Mouse (Mus musculus) midbrain, embryonic 14.5 days (tissue): ENCODE data around the gene Pnkd. TPM values are rescaled to one million over a fixed set of nuclear protein-coding genes. Genes with fewer than 3 reads are reported as not detected.

Experiments used
- ATAC-seq: fragments of 200-750 bp; cut with Nextera tagmentation; 2 replicates; pipeline ENCODE4 v1.8.0; 2017; ENCODE audit warnings: moderate number of reproducible peaks, moderate library complexity; ENCODE audit not compliant: low FRiP score, low TSS enrichment
- DNase-seq: peaks from one replicate; pipeline ENCODE4 v3.0.0-alpha.2; 2015
- H3K27ac ChIP-seq: fragments of 300-500 bp; sonication (generic); replicated peaks from 2 replicates; pipeline ENCODE4 v1.5.1; 2014; ENCODE audit warnings: mild to moderate bottlenecking, low read depth, low read length, moderate library complexity
- H3K27me3 ChIP-seq: fragments of 300-500 bp; sonication (generic); 2 replicates; pipeline ENCODE4 v1.6.1; 2014; ENCODE audit warnings: low read length, control low read depth, mixed read lengths; ENCODE audit not compliant: control insufficient read depth, insufficient read depth
- H3K36me3 ChIP-seq: fragments of 300-500 bp; sonication (generic); 2 replicates; pipeline ENCODE4 v1.6.1; 2014; ENCODE audit warnings: low read length, control low read depth; ENCODE audit not compliant: control insufficient read depth, insufficient read depth
- H3K4me1 ChIP-seq: fragments of 300-500 bp; sonication (generic); 2 replicates; pipeline ENCODE4 v1.6.1; 2014; ENCODE audit warnings: mild to moderate bottlenecking, antibody characterized with exemption, low read length, control low read depth; ENCODE audit not compliant: control insufficient read depth, insufficient read depth
- H3K4me2 ChIP-seq: fragments of 300-500 bp; sonication (generic); 2 replicates; pipeline ENCODE4 v1.6.1; 2014; ENCODE audit warnings: mild to moderate bottlenecking, low read length, moderate library complexity
- H3K4me3 ChIP-seq: fragments of 300-500 bp; sonication (generic); replicated peaks from 2 replicates; pipeline ENCODE4 v1.5.1; 2014; ENCODE audit warnings: low read depth, low read length
- H3K9ac ChIP-seq: fragments of 300-500 bp; sonication (generic); replicated peaks from 2 replicates; pipeline ENCODE4 v1.6.1; 2014; ENCODE audit warnings: mild to moderate bottlenecking, low read length, moderate library complexity
- H3K9me3 ChIP-seq: fragments of 300-500 bp; sonication (generic); 2 replicates; pipeline ENCODE4 v1.6.1; 2016; ENCODE audit warnings: low read length, control low read depth, mixed read lengths; ENCODE audit not compliant: control insufficient read depth
- WGBS: fragments of 180-500 bp; shearing (Covaris S2); extraction: QIAGEN DNeasy Blood & Tissue Kit; methylation state at CpG from one replicate; pipeline ENCODE4 v1.1.7; 2014; 5-methylcytosine and 5-hydroxymethylcytosine counted together
- polyA plus RNA-seq: library from polyadenylated mRNA; unstranded; fragments of >200 nt; fragmentation: Nextera tagmentation; extraction: Ambion mirVana; gene quantifications from 2 replicates; pipeline ENCODE4 v1.2.1, GENCODE M21; 2014

Gene Pnkd
- polyA plus RNA-seq, 1 experiment from 2014 or later, result 99.0 TPM

DNA sequence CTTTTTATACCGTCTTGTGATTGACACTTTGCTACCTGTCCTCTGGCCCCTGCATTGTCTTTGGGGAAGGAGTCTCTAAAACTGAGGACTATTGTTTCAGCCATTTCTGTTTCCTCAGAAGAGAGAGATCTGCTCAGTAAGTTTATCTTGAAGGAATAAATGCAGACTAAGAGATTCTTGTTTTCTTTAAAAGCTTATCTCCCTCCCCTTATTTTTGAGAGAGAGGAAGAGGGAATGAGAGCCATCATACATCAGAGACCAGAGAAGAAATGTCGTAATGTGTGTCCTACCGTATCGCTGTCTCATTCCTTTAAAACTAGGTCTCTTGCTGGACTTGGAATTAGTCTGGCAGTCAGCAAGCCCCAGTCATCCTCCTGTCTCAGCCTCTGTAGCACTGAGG lies 43.9 kb upstream of the Pnkd start:
- Histone ChIP-seq H3K4me3 (no peak overlapping the region), H3K27ac (no peak overlapping the region), H3K4me1 (peaks cover 27% of the 10 kb centered on the region), H3K9me3 (no peaks in the 10 kb centered on the region), H3K36me3 (no peaks in the 10 kb centered on the region), H3K4me2 (no peak overlapping the region), H3K9ac (no peak overlapping the region), H3K27me3 (no peaks in the 10 kb centered on the region)
- DNase-seq, result no peak
- no peak for ATAC-seq
- 90% methylated on average over 4 of the region's 4 CpGs for WGBS

DNA sequence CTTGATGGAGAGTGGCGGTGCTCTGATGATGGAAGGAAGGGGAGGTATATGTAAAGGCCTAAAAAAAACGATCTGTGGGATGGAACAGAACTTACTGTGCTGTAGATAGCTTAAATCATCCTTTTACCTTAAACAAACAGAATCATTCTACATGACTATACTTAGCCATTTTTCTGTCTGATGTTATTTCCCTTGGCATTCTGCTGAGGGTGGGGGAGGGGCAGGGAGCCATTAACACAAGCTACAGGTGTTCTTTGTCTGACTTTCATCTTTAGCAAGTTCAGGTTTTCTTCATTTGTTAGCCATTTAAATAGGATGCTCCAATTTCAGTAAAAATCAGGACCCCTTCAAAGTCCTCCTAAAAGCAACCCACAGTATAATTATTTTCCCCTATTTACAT lies 39.2 kb upstream of the Pnkd start:
- Histone ChIP-seq H3K27ac (no peak overlapping the region), H3K4me1 (no peaks in the 10 kb centered on the region), H3K27me3 (no peaks in the 10 kb centered on the region), H3K36me3 (peaks cover 28% of the 10 kb centered on the region), H3K4me2 (no peak overlapping the region), H3K4me3 (no peak overlapping the region), H3K9ac (no peak overlapping the region), H3K9me3 (no peaks in the 10 kb centered on the region)
- 88% methylated on average over 2 of the region's 2 CpGs for WGBS
- no peak for ATAC-seq
- DNase-seq, result no peak

DNA sequence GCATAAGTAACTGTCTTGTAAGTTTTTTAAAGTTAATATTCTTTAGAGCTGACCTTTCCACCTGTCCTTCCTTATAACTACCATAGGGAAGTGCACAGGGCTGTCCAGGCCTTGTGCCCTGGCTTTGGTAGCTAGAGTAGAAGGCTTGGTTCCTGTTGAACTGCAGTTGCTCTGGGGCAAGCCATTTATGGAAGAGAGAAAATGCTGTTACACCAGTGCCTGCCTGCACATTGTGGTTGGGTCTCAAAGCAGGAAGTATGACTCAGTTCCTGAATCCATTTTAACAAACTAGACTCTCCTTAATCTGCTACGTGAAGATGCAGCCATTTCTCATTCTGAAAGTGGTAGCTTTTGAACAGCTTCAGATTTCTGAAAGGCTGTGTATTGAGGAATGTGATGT lies 35.9 kb upstream of the Pnkd start:
- Histone ChIP-seq H3K9ac (no peak overlapping the region), H3K36me3 (peaks cover 60% of the 10 kb centered on the region), H3K4me1 (no peaks in the 10 kb centered on the region), H3K9me3 (no peaks in the 10 kb centered on the region), H3K4me2 (no peak overlapping the region), H3K27me3 (no peaks in the 10 kb centered on the region), H3K4me3 (no peak overlapping the region), H3K27ac (no peak overlapping the region)
- no peak for DNase-seq
- no peak for ATAC-seq
- 92% methylated on average over 1 of the region's 1 CpGs for WGBS

DNA sequence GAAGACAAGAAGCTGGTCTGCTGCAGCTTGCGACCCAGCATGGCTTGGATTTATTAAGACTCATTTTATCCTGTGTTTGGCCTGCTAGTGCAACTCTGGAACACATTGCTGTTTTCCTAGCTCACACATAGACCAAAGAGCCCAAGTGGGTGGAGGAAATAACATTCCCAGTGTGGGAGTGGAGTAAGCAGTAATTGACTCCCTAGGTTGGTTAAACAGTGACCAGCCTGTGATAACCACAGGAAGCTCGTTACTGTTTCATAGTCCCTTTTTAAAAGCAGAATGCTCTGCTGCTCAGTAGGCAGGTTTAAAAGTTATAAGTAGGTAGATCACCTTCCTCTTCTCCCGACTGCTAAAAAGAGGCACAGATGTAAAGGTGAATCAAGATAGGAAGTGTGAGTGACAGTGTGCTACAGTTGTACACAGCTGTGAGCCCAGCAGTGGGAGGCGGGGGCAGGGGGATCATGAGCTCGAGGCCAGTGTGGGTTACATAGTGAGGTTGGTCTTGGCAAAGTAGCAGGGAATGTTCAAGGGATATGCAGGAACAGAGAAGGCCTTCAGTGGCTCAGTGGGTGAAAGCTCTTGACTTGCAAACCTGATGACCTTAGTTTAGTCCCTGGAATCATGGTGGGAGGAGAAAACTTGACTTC lies 35.3 kb upstream of the Pnkd start:
- H3K27me3 ChIP-seq, result no peaks in the 10 kb centered on the region
- no peak overlapping the region for H3K9ac ChIP-seq
- peaks cover 65% of the 10 kb centered on the region for H3K36me3 ChIP-seq
- no peak overlapping the region for H3K4me3 ChIP-seq
- no peak for ATAC-seq
- H3K9me3 ChIP-seq, result no peaks in the 10 kb centered on the region
- WGBS, result 91% methylated on average over 5 of the region's 5 CpGs
- no peak for DNase-seq
- H3K4me1 ChIP-seq, result no peaks in the 10 kb centered on the region
- H3K4me2 ChIP-seq, result no peak overlapping the region
- no peak overlapping the region for H3K27ac ChIP-seq

DNA sequence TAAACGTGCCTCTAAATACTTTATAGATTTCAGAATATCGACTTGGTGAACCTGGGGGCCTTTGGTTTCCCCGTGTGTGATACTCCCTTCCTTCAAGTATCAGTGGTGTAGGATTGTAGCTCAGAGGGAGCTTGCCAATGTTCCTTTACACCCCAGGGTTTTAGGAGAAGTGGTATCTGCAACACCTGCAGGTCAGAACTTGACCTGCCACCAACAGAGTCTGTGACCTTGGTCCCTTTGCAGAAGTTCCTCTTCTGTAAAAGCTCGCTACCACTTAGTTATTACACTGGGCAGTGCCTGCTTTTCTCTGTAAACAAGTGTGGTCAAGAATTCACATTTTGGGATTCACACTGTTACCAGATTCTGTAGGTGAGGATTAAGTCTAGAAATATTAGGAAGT lies 34.6 kb upstream of the Pnkd start:
- H3K9ac ChIP-seq, result no peak overlapping the region
- DNase-seq, result no peak
- H3K27ac ChIP-seq, result no peak overlapping the region
- H3K4me3 ChIP-seq, result no peak overlapping the region
- ATAC-seq, result no peak
- H3K36me3 ChIP-seq, result peaks cover 72% of the 10 kb centered on the region
- 95% methylated on average over 4 of the region's 4 CpGs for WGBS
- no peaks in the 10 kb centered on the region for H3K9me3 ChIP-seq
- no peaks in the 10 kb centered on the region for H3K27me3 ChIP-seq
- no peaks in the 10 kb centered on the region for H3K4me1 ChIP-seq
- no peak overlapping the region for H3K4me2 ChIP-seq

DNA sequence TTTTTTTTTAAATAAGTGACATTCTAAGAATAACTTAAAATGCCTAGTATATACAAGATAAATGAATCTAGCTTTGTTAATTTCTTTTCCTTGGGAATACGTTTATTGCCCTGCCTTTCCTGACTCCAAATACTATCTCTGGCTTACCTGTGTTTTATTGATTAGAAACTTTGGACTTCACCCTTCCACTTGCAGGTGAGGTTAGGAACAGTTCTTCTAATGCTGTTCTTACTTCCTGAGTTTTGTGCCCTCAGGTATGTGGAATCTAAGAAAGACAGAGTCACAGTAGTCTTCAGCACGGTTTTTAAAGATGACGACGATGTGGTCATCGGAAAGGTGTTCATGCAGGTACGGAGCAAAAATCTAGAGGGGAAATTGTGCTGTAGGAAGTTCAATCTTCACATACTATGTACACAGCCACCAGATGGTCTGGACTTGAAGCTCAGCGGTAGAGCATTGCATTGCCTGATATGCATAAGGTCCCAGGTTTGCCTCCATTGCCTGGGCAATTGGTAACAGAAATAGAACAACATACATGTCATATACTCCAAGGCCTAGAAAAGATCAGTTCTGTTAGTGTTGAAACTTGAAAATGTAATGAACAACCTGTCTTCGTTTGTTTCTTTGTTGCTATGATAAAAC lies 28.9 kb upstream of the Pnkd start:
- H3K27me3 ChIP-seq, result no peaks in the 10 kb centered on the region
- DNase-seq, result no peak
- no peak overlapping the region for H3K9ac ChIP-seq
- H3K27ac ChIP-seq, result no peak overlapping the region
- no peak overlapping the region for H3K4me2 ChIP-seq
- no peak overlapping the region for H3K4me3 ChIP-seq
- no peak for ATAC-seq
- WGBS, result 96% methylated on average over 8 of the region's 8 CpGs
- H3K9me3 ChIP-seq, result no peaks in the 10 kb centered on the region
- H3K36me3 ChIP-seq, result peaks cover 92% of the 10 kb centered on the region
- no peaks in the 10 kb centered on the region for H3K4me1 ChIP-seq

DNA sequence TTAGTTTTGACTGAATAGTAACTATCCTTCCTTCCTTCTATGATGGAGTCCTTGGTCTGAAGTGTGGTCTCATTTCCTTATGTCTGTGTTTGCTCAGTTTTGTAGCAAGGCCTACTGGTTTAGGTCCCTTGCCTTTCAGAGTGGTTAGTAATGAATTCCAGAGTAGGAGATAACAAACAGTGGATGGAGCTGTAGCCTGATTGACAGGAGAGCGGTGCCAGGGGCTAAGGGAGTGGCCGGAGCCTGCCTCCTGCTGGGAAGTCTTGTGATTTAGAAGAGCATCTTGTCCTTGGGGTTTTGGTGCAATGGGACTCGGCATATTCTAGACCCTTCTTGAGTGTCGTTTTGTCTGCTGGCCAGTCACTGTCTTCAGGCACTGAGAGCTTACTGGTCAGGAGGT lies 27.9 kb upstream of the Pnkd start:
- H3K9ac ChIP-seq, result no peak overlapping the region
- DNase-seq (no peak), ATAC-seq (no peak)
- H3K4me1 ChIP-seq, result no peaks in the 10 kb centered on the region
- H3K4me3 ChIP-seq, result no peak overlapping the region
- no peak overlapping the region for H3K4me2 ChIP-seq
- 69% methylated on average over 4 of the region's 4 CpGs for WGBS
- no peaks in the 10 kb centered on the region for H3K9me3 ChIP-seq
- no peak overlapping the region for H3K27ac ChIP-seq
- H3K27me3 ChIP-seq, result no peaks in the 10 kb centered on the region
- peaks cover 89% of the 10 kb centered on the region for H3K36me3 ChIP-seq

DNA sequence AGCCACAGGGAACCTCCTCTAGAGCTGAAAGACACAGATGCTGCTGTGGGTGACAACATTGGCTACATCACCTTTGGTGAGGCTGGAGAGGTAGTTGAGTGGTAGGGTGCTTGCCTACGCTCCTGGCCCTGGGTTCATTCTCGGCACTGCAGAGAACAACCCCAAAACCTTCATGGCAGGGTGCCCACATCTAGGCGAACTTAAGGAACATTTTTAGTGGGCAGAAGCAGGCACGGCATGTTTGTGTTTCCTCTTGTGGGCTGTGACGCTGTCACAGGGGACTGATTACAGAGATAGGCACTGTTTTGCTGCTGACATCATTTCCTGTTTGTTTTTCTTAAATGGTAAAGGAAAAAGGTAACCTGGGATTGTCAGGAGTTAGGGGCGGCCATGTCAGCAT lies 22.2 kb upstream of the Pnkd start:
- H3K9ac ChIP-seq, result no peak overlapping the region
- H3K4me1 ChIP-seq, result no peaks in the 10 kb centered on the region
- H3K27me3 ChIP-seq, result no peaks in the 10 kb centered on the region
- H3K4me3 ChIP-seq, result no peak overlapping the region
- ATAC-seq, result no peak
- peaks cover 92% of the 10 kb centered on the region for H3K36me3 ChIP-seq
- DNase-seq, result no peak
- H3K4me2 ChIP-seq, result no peak overlapping the region
- 97% methylated on average over 6 of the region's 6 CpGs for WGBS
- no peak overlapping the region for H3K27ac ChIP-seq
- H3K9me3 ChIP-seq, result no peaks in the 10 kb centered on the region

DNA sequence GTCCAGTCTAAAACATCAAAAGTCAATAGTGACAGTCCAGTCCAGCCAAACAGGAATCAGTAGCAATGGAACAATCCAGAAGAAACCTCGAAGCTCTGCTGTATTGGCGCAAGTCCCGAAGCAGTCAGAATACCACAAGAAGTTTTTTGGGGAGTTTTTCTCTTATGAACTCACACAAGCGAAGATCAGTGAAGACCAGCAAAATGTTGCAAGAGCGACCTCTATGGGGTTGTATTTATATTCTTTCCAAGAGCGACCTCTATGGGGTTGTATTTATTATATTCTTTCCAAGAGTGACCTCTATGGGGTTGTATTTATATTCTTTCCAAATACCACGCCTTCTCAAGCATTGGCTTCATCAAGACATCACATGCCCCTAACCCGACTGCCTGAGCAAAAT lies 16.0 kb upstream of the Pnkd start:
- H3K27ac ChIP-seq, result no peak overlapping the region
- peaks cover 57% of the 10 kb centered on the region for H3K36me3 ChIP-seq
- no peaks in the 10 kb centered on the region for H3K4me1 ChIP-seq
- no peak for ATAC-seq
- 84% methylated on average over 8 of the region's 8 CpGs for WGBS
- DNase-seq, result no peak
- H3K9me3 ChIP-seq, result no peaks in the 10 kb centered on the region
- H3K4me3 ChIP-seq, result no peak overlapping the region
- no peaks in the 10 kb centered on the region for H3K27me3 ChIP-seq
- H3K9ac ChIP-seq, result no peak overlapping the region
- no peak overlapping the region for H3K4me2 ChIP-seq
